Mouse (Mus musculus): ENCODE measurements around the gene Gje1. TPM values are rescaled to one million over a fixed set of nuclear protein-coding genes. Genes with fewer than 3 reads are reported as not detected.

The Gje1 gene
- under 1 TPM in 1 of 2 experiments, not detected in 1; 0.37 TPM for polyA plus RNA-seq (2017; shearing (Covaris generic))

DNA sequence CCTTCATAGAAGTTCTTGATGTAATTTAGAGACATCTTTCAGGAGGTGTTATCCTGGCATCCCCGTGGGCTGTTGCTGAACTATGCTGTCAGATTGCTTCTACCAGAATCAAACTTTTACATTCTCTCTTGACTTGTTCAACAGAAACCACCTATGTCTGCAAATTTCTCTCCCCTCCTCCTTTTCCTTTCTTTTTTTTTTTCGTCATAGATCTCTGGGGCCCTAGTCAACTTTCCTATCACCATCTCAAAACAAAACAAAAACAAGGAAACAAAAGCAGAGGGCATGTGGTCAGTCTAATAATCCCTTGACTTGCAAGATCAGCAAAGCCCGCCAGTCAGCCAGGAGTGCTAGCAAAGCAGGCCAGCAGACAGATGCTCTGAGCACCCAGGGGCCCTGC is at the start of gene Gje1:
Gene Gje1, minus strand, starts transcription at position 101 of the 400 bp plus-strand sequence.

DNA sequence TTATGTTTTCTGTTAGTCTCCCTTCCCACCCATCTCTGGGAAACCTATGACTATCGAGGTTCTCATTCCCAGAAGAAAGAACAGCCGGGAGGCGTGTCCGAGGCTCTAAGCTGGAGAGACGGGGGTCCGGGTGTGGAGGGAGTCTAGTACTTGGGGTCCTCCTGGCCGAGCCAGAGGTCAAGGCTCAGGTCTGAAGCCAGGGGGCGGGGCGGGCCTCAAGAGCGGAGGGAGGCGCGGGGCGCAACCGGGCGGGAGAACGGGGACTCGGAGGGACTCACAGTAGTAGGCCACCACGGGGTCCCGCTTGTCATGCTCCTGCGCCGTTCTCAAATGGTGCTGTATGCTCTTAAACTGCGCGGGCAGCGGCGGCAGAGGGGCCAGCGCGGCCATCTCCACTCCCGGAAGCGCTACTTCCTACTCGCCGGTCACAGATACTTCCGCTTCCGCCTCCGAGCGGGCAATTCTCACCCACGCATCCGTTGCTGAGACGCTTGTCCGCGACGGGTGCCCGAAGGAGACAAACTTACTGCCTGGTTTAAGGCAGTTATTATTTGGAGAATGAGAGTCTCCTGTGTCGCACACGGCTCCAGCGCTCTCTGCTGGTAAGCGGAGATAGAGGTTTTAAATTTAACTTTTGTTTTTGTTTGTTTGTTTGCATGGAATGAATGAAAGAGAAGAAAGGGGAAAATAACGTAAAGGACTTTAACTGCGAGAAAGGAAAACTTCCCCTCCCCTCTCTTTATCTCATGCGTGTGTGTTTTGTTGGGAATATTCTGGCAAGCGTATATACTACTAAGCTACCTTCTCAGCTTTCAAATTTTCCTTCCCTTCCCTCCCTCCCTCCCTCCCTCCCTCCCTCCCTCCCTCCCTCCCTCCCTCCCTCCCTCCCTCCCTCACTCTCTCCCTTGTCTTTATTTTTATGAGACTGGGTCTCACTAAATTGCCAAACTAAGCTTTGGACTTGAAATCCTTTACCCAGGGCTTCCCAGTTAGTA is 12.6 kb downstream of the Gje1 start, which contains the start of the genes Vta1 and Nmbr:
Gene Vta1, minus strand, starts transcription at position 489 of the 995 bp plus-strand sequence.
Gene Nmbr, plus strand, starts transcription at position 520 of the 995 bp plus-strand sequence.

Other genes starting within 250 kb of the Gje1 start
- gene Adgrg6, start 172.6 kb downstream of the Gje1 start, polyA plus RNA-seq (2017; shearing (Covaris generic)) = under 1 TPM; 0.35 to 0.93 TPM
- gene Vta1, start 12.7 kb downstream of the Gje1 start, polyA plus RNA-seq (2017; shearing (Covaris generic)) = 100 to 1,000 TPM in 1 of 2 experiments, 10 to 100 TPM in 1; 92.4 to 104 TPM
- under 1 TPM in 1 of 2 experiments, not detected in 1; 0.58 TPM for gene Nmbr, start 12.6 kb downstream of the Gje1 start, polyA plus RNA-seq (2017; shearing (Covaris generic))

Measured in inflammation-experienced regulatory T-cells (primary cell).